Mouse (Mus musculus) heart, adult 18-20 months (tissue): ENCODE measurements around the gene Dus4l. TPM values are rescaled to one million over a fixed set of nuclear protein-coding genes. Genes with fewer than 3 reads are reported as not detected.
"Not testable (repeated sequence)": the region's sequence is repeated elsewhere in the genome, so short reads cannot be mapped to it uniquely, and the experiment has no call there.

Experiments
- DNase-seq, 2 experiments: peaks; one replicate each; pipeline ENCODE4 v3.0.0; 2021 to 2022; ENCODE audit warnings: mixed read lengths in 1 of 2
- long read RNA-seq, 2 experiments: library from polyadenylated mRNA; stranded (forward); transcript quantifications; one replicate each; pipeline ENCODE4 v2.0.0; 2021
- total RNA-seq, 2 experiments: library from RNA; stranded (reverse); gene quantifications; 2 replicates each; pipeline ENCODE4 v1.2.3; 2021

The Dus4l gene
- 1 to 10 TPM; 5.9 to 8.0 TPM for total RNA-seq
- long read RNA-seq, experiment 1, partial matches to known transcripts, result 0 of 2 reads
- long read RNA-seq, experiment 1, other reads (novel, unspliced or antisense), result 0 of 2 reads
- long read RNA-seq, experiment 2, partial matches to known transcripts, result 0 of 2 reads
- long read RNA-seq, experiment 2, other reads (novel, unspliced or antisense), result 0 of 2 reads

DNA sequence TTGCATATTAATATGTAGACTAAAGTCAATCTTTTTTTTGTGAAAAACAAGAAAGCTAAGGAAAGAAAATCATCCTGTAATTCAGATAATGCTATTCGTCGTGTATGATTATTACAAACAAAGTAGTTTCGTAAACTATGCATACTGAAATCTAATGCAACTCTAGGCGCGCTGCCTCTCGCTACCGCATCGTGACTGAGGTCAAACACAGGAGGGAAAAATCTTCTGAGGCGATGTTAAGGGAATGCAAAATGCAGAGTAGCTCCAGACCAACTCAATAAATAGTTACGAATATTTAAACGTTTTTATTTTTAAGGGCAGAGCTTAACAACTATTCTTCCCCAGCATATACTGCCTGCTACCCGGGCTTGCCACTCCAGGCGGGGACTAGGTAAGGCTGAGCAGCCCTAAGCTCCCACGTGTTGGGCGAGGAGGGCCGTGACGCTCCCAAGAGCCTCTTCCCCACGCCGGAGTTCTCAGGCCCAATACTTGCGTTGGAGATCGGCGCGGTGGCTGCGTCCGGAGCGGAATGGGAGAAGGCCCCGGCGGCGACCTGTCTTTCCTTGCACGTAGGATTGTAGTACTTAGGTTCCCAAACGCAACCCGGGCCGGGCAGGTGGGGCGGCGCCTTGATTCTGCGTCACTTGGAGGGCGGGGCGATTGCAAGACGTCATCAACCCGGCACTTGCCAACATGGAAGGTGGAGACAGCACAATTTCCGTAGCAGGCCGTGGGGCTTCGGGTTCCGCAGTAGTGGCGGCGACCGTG lies at the start of gene Dus4l, which contains the start of gene Cog5:
Dus4l (minus strand) TSS at position 630 of the 768 bp plus-strand sequence.
Cog5 (plus strand) TSS at position 673 of the 768 bp plus-strand sequence.
- peak; percentile 96 to 100 for DNase-seq

GRCm38 (mm10) chr12:31703904-31704303 lies 49.3 kb upstream of the Dus4l start:
- DNase-seq, result peak; percentile 77 to 82

DNA sequence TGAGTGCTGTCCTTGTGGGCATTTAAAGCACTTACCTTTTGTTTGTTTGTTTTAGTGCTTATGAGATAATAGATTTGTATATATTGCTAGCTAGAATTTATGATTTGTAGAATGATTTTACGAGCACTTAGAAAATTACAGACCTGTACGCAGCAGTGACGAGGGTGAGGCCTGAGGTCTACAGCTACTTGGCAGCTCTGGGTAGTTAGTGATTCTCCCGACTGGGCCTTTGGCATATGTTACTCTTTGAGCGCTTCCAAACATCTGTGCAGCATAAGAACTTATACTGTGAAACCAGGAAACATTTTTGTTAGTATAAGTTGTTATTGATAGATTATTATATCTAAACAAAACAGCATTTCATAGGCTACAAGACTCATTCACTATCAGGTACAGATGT lies 46.8 kb upstream of the Dus4l start:
- no peak for DNase-seq

DNA sequence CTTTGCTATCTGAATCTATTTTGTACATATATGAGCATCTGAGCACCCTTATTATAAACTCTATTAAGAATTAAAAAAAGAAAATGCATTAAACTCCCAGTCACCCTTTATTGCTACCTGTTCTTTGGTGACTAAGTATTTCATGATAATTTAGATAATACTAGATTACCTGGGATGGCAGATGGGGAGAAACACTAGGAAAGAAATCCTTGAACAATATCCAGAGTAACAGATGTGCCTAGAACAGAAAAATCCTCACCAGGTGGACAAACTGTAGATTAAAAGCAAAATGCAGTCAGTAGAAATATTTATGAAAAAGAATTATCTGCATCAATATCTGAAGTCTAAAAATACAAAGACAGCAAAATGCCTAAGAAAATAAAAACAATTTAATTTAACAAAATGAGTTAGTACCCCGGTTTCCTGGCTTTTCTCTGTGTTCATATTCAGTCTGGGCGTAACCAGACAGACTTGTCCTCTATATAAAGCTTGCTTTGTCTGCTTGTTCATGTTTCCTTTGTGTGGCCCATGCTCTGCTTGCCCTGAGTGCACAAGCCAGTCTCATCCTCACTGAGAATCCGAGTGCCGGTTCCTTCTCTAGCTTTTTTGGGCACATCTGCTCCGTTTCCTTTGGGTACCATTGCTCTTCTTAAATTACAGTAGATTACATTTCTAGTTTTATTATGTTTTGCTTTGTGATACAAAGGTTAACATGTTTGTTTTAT lies 46.2 kb upstream of the Dus4l start:
- DNase-seq, result no peak

DNA sequence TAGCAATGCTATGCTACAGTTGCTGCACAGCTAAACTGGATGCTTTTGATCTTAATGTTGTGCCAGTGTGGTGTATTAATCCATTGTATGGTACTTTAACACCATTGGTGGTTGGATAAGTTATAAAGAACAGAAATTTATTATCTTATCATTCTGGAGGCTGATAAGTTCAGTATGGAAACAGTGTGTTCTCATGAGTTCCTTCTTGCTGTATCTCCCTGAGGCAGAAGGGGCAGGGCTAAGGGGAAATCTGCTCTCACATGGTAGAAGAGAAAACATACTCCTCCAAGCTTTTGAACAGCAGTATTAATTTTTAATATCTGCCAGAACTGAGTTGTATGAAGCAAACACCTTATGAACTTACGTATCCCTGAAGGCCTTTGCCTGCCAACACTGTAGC lies 38.7 kb upstream of the Dus4l start:
- no peak for DNase-seq

DNA sequence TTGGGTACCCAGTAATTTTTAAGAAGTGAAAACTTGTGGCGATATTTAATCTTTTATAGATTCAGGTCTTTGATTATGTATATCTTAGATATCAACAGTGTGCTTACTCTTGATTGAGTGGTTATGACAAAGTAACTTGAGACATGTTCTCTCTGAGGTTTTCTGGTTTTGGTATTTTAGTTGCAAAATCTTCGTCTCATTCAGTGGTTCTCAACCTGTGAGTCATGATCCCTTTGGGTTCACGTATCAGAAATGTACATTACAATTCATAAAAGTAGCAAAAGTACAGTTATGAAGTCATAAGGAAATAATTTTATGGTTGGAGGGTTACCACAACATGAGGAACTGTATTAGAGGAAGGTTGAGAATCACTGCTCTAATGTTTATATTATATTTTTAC lies 32.1 kb upstream of the Dus4l start:
- no peak for DNase-seq

GRCm38 (mm10) chr12:31667187-31667586 lies 12.6 kb upstream of the Dus4l start:
- no peak for DNase-seq

- DNase-seq, result no peak
Measured at GRCm38 (mm10) chr12:31665999-31666398, 11.4 kb upstream of the Dus4l start.

DNA sequence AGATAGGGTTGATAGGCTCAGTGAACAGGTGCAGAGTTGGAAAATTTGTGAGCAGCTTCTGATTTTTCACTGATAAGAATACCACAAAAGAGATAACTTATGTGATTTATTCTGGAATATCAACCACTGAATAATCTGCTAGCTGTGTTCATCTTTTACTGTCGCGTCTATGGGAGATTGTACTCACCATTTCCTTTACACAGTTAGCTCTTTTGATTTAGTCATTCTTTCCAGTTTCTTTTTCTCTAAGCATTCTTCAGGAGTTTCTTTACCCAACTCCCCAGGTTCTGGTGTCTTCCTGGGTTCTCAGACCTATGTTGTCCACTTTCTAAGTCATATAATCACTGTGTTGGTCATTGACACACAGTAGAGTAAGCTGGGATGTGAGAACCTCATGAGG lies 2.2 kb upstream of the Dus4l start:
- DNase-seq, result no peak

DNA sequence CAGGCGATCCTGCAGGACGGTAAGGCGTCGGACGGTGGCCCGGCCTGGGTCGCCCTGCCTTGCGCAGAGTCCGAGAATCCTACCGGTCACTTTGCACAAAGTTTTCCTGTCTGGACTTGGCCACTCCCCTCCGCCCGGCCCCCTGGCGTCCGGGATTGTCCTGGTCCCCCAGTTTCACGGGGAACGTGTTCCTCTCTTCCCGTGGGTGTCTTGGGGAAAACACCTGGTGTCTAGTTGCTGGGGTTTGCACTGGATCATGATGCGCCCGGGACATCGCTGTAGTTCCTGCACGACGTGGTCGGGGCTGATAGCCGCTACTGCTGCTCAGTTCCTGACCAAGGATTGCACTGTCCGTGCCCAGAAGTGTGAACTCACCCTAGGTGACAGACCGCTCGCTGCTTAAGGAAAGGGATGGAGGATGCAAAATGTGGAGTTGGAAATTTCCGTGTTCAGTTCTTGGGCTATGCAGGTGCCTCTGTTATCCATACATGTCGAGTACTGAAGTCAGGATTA lies 395 bp upstream of the Dus4l start:
- DNase-seq, result no peak

- DNase-seq, result no peak
Measured at GRCm38 (mm10) chr12:31653611-31654010, 1.0 kb downstream of the Dus4l start.

- no peak for DNase-seq
Measured at GRCm38 (mm10) chr12:31635240-31635607, 19.4 kb downstream of the Dus4l start.

- peak; percentile 82 to 83 for DNase-seq
Measured at GRCm38 (mm10) chr12:31634343-31635239, 20.0 kb downstream of the Dus4l start, which contains the start of gene Bcap29. TSS of gene Bcap29 (minus strand) at chr12:31634658.

DNA sequence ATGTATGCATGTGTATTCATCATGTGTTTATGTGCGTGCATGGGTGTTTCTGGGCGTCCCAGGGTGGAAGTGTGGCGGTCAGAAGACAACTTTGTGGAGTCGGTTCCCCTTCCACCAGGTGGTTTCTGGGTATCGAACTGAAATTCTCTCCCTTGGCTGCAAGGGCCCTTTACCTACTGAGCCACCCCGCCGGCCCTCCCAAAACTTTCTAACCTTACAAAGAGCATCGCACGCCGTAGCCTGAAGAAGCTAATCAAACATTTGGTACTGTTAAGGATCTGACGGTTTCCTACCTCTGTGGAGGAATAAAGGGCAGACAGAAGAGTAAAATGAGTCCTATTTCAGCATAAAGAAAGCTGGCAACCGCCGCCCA lies 20.7 kb downstream of the Dus4l start:
- peak in 1 of 2 experiments; percentile 6 for DNase-seq

- not testable (repeated sequence) for DNase-seq
Measured at GRCm38 (mm10) chr12:31628396-31628795, 26.2 kb downstream of the Dus4l start.

DNA sequence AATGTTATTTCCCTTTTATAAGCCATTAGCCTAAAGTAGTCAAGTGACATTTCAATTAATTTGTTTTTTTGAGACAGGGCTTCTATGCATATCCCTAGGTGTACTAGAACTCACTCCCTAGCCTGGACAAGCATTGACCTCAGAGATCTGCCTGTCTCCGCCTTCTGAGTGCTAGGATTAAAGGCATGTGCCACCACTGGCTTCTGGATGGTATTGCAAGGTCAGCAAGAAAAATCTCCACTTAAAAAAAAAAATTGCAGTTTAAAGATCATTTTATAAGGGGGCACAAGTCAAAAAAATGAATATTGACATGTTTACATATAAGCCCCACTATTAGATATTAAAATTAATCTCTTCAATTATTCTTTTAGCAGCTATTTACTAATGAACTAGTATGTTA lies 29.6 kb downstream of the Dus4l start:
- DNase-seq, result no peak

DNA sequence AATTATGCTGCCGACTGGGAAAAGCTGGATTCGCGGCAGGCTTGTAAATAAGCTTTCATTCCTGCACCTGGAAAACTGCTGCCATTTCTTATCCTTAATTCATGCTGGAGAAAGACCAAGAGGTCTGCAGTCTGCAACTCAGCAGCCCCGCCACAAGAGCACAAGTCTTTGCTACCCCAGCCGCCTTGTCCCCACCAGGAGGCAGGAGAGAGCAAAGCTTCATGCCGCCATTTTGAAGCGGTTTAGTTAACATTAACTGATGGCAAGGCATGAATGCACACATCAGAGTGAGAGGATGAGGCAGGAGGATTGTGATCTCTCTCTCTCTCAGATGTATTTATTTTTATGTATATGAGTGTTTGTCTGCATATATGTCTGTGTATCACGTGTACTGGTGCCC lies 34.5 kb downstream of the Dus4l start:
- DNase-seq, result no peak

- no peak for DNase-seq
Measured at GRCm38 (mm10) chr12:31613353-31613752, 41.3 kb downstream of the Dus4l start.

DNA sequence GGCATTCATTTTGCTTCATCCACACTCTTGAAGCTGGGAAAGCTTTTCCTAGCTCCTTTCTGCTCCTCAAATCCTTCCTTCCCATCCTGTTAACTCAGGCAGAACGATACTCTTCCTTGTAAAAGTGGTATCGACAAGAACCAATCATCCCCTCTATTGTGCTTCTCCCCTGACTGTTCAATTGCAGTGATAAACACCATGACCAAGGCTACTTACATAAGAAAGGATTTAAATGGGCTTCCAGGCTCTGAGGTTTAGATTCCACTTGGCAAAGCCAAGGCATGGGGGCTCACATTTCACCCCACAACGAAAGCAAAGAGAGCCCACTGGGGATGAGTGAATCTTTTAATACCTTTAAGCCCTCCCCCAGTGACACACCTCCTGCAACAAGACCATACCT lies 46.5 kb downstream of the Dus4l start:
- DNase-seq, result no peak

- no peak for DNase-seq
Measured at GRCm38 (mm10) chr12:31604894-31605293, 49.7 kb downstream of the Dus4l start.

GRCm38 (mm10) chr12:31603586-31603985 lies 51.0 kb downstream of the Dus4l start:
- DNase-seq, result no peak

DNA sequence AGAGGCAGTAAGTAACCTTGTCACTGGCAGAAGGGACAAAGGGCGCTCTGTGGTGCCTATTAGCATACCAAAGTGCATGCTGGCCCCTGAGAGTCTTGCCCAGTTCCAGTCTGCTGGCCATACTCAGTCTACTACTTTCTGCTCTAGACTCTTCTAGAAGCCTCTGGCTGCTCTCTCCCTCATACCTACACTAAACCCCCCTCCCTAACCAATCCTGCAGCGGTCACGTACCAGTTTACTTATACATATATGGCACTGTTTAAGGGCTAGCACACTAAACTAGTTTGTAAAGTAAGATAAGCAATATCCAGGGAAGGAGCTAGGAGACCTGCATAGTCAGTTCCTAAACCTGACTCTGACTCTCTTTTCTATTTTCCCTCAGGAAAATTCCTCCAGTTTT lies 60.3 kb downstream of the Dus4l start:
- DNase-seq, result no peak
